Mouse (Mus musculus) limb, embryonic 14.5 days (tissue): ENCODE measurements around the gene Ctsz. TPM values are rescaled to one million over a fixed set of nuclear protein-coding genes. Genes with fewer than 3 reads are reported as not detected.

Experiments used
- ATAC-seq: fragments of 200-750 bp; cut with Nextera tagmentation; 2 replicates; pipeline ENCODE4 v1.8.0; 2017; ENCODE audit warnings: low read depth, moderate number of reproducible peaks, moderate TSS enrichment; ENCODE audit not compliant: low FRiP score
- DNase-seq: peaks from one replicate; pipeline ENCODE4 v3.0.0-alpha.2; 2015; ENCODE audit warnings: low spot score
- H3K27ac ChIP-seq: fragments of 300-500 bp; sonication (generic); replicated peaks from 2 replicates; pipeline ENCODE4 v1.5.1; 2014; ENCODE audit warnings: low read depth, mild to moderate bottlenecking, low read length, moderate library complexity, mixed read lengths
- H3K27me3 ChIP-seq: fragments of 300-500 bp; sonication (generic); 2 replicates; pipeline ENCODE4 v1.6.1; 2014; ENCODE audit warnings: low read length, mixed read lengths; ENCODE audit not compliant: control insufficient read depth, insufficient read depth
- H3K36me3 ChIP-seq: fragments of 300-500 bp; sonication (generic); 2 replicates; pipeline ENCODE4 v1.6.1; 2014; ENCODE audit warnings: mild to moderate bottlenecking, low read length, moderate library complexity, mixed read lengths; ENCODE audit not compliant: control insufficient read depth, insufficient read depth
- H3K4me1 ChIP-seq: fragments of 300-500 bp; sonication (generic); 2 replicates; pipeline ENCODE4 v1.6.1; 2014; ENCODE audit warnings: antibody characterized with exemption, low read length, mixed read lengths; ENCODE audit not compliant: control insufficient read depth, insufficient read depth
- H3K4me2 ChIP-seq: fragments of 300-500 bp; sonication (generic); replicated peaks from 2 replicates; pipeline ENCODE4 v1.6.1; 2014; ENCODE audit warnings: low read depth, mild to moderate bottlenecking, low read length, moderate library complexity; ENCODE audit not compliant: severe bottlenecking
- H3K4me3 ChIP-seq: fragments of 300-500 bp; sonication (generic); replicated peaks from 2 replicates; pipeline ENCODE4 v1.5.1; 2014; ENCODE audit warnings: low read length
- H3K9ac ChIP-seq: fragments of 300-500 bp; sonication (generic); 2 replicates; pipeline ENCODE4 v1.6.1; 2014; ENCODE audit warnings: mild to moderate bottlenecking, low read depth, low read length, moderate library complexity; ENCODE audit not compliant: severe bottlenecking
- H3K9me3 ChIP-seq: fragments of 300-500 bp; sonication (generic); 2 replicates; pipeline ENCODE4 v1.6.1; 2016; ENCODE audit warnings: low read length; ENCODE audit not compliant: control insufficient read depth
- POLR2A ChIP-seq: fragments of 200-500 bp; IDR thresholded peaks from 2 replicates; pipeline ENCODE4 v1.8.0; 2012; ENCODE audit warnings: inconsistent platforms, mild to moderate bottlenecking, moderate library complexity, borderline replicate concordance; ENCODE audit not compliant: insufficient read depth, insufficient read length; ENCODE audit errors: extremely low read depth
- WGBS: fragments of 180-500 bp; shearing (Covaris S2); extraction: QIAGEN DNeasy Blood & Tissue Kit; methylation state at CpG from one replicate; pipeline ENCODE4 v1.1.7; 2014; 5-methylcytosine and 5-hydroxymethylcytosine counted together
- polyA plus RNA-seq, 2 experiments: library from polyadenylated mRNA; depleted of rRNA in 1 of 2; stranded (reverse) in 1 of 2; unstranded in 1 of 2; fragments of >200 nt; fragmentation: Nextera tagmentation in 1 of 2; extraction: Ambion mirVana in 1 of 2; gene quantifications; 2 replicates each; pipeline versions ENCODE4 v1.2.1 to v1.2.3; 2012 to 2014

The Ctsz gene
- polyA plus RNA-seq, 2 experiments = 201 to 221 TPM

GRCm38 (mm10) chr2:174436916-174437696, 1.7 kb downstream of the Ctsz start:
- Histone ChIP-seq H3K27me3 (no peaks in the 10 kb centered on the region), H3K9ac (no peak overlapping the region), H3K4me2 (peak overlapping the region; percentile 10; the same call in 1 of the 2 replicates), H3K36me3 (peaks cover 32% of the 10 kb centered on the region), H3K4me1 (peaks cover 15% of the 10 kb centered on the region), H3K9me3 (no peaks in the 10 kb centered on the region), H3K4me3 (no peak overlapping the region), H3K27ac (no peak overlapping the region)
- ATAC-seq (no peak), DNase-seq (no peak)
- WGBS = 94% methylated on average over 7 of the region's 7 CpGs
- TF ChIP-seq POLR2A = no peak

- WGBS = 87% methylated on average over 26 of the region's 26 CpGs
- Histone ChIP-seq H3K27me3 (no peaks in the 10 kb centered on the region), H3K27ac (no peak overlapping the region), H3K36me3 (peaks cover 32% of the 10 kb centered on the region), H3K9ac (no peak overlapping the region), H3K9me3 (no peaks in the 10 kb centered on the region), H3K4me3 (no peak overlapping the region), H3K4me2 (no peak overlapping the region), H3K4me1 (peaks cover 15% of the 10 kb centered on the region)
- no peak for TF ChIP-seq POLR2A
- DNase-seq (no peak), ATAC-seq (no peak)
Measured at GRCm38 (mm10) chr2:174436076-174436701, 2.6 kb downstream of the Ctsz start.

GRCm38 (mm10) chr2:174434943-174435342, 3.9 kb downstream of the Ctsz start:
- H3K4me3 ChIP-seq = no peak overlapping the region
- H3K4me2 ChIP-seq = no peak overlapping the region
- no peak for TF ChIP-seq POLR2A
- peaks cover 37% of the 10 kb centered on the region for H3K36me3 ChIP-seq
- no peaks in the 10 kb centered on the region for H3K27me3 ChIP-seq
- H3K9ac ChIP-seq = no peak overlapping the region
- no peak for DNase-seq
- H3K4me1 ChIP-seq = peaks cover 15% of the 10 kb centered on the region
- ATAC-seq = no peak
- no peak overlapping the region for H3K27ac ChIP-seq
- H3K9me3 ChIP-seq = no peaks in the 10 kb centered on the region
- WGBS = 95% methylated on average over 9 of the region's 9 CpGs

- no peak overlapping the region for H3K4me3 ChIP-seq
- H3K9me3 ChIP-seq = no peaks in the 10 kb centered on the region
- H3K9ac ChIP-seq = no peak overlapping the region
- H3K4me1 ChIP-seq = no peaks in the 10 kb centered on the region
- no peak for TF ChIP-seq POLR2A
- H3K27me3 ChIP-seq = no peaks in the 10 kb centered on the region
- H3K4me2 ChIP-seq = no peak overlapping the region
- H3K27ac ChIP-seq = no peak overlapping the region
- ATAC-seq (no peak), DNase-seq (no peak)
- H3K36me3 ChIP-seq = peaks cover 78% of the 10 kb centered on the region
- WGBS = 73% methylated on average over 10 of the region's 10 CpGs
Measured at GRCm38 (mm10) chr2:174428996-174429591, 9.7 kb downstream of the Ctsz start.

- Histone ChIP-seq H3K36me3 (peaks cover 81% of the 10 kb centered on the region), H3K4me1 (no peaks in the 10 kb centered on the region), H3K27ac (no peak overlapping the region), H3K9ac (no peak overlapping the region), H3K4me2 (no peak overlapping the region), H3K9me3 (no peaks in the 10 kb centered on the region), H3K27me3 (no peaks in the 10 kb centered on the region), H3K4me3 (no peak overlapping the region)
- no peak for TF ChIP-seq POLR2A
- DNase-seq (no peak), ATAC-seq (no peak)
- 85% methylated on average over 18 of the region's 18 CpGs for WGBS
Measured at GRCm38 (mm10) chr2:174428076-174428835, 10.6 kb downstream of the Ctsz start.
